In genomic region chr5:119171626-119172025, GRCm38 (mm10) we compare ENCODE assay signal across 17 mouse cellular contexts.
"Had no signal": no experiment of that assay in that cellular context is flagged by ENCODE, and none has a peak within 500 bp of the region (broad histone marks: within the 10 kb centered on the region; RNA-seq: fewer than 3 reads in every experiment).

No protein-coding gene starts in this region.

- H3K27me3 ChIP-seq: heart, embryonic 12.5 days; hindbrain, embryonic 13.5 days; hindbrain, embryonic 15.5 days; liver, embryonic 12.5 days had no signal

- DNase-seq: gastrocnemius, postnatal 14 days; gastrocnemius, postnatal 36 days; kidney, adult 11 months; kidney, adult 8-10 months; kidney, postnatal 10 days; layer of hippocampus, adult 9-11 months; layer of hippocampus, postnatal 36 days; left cerebral cortex, postnatal 4 days had no signal

- H3K27ac ChIP-seq: hindbrain, embryonic 13.5 days; hindbrain, embryonic 15.5 days; hindbrain, postnatal 0 days; limb, embryonic 13.5 days; limb, embryonic 15.5 days; liver, embryonic 12.5 days; liver, embryonic 14.5 days had no signal

- H3K9me3 ChIP-seq: heart, embryonic 12.5 days; hindbrain, embryonic 13.5 days; hindbrain, embryonic 15.5 days; limb, embryonic 13.5 days; limb, embryonic 15.5 days had no signal

- ATAC-seq: hindbrain, postnatal 0 days; intestine, embryonic 16.5 days; liver, embryonic 12.5 days had no signal

- H3K4me3 ChIP-seq: heart, embryonic 12.5 days; hindbrain, embryonic 13.5 days; hindbrain, embryonic 15.5 days; limb, embryonic 13.5 days; limb, embryonic 15.5 days; liver, embryonic 12.5 days had no signal

- H3K36me3 ChIP-seq: heart, embryonic 12.5 days; hindbrain, embryonic 13.5 days; hindbrain, embryonic 15.5 days; limb, embryonic 13.5 days; limb, embryonic 15.5 days; liver, embryonic 12.5 days had no signal

- H3K4me1 ChIP-seq: hindbrain, embryonic 13.5 days; hindbrain, embryonic 15.5 days; liver, embryonic 12.5 days had no signal
